Mouse (Mus musculus): ENCODE measurements at regions not wholly inside any gene's neighbourhood (a gene's known extent, or its start where the extent isn't known, plus 50 kb on each side); places are given as distances from the start of the nearest gene placed in this dataset.

GRCm38 (mm10) chr2:92525628-92526027 lies 65.3 kb upstream of the Slc35c1 start:
- Histone ChIP-seq H3K9ac (ENCODE audit: insufficient read depth, low read depth, low read length, poor library complexity, severe bottlenecking) (no peak overlapping the region), H3K4me1 (ENCODE audit: control insufficient read depth in 2 of 2, insufficient read depth in 2 of 2, low read length in 2 of 2, poor library complexity in 1 of 2) (peaks cover 0 to 5% of the 10 kb centered on the region in 2 experiments; a peak in 2 of 4 replicates), H3K9me3 (ENCODE audit: control insufficient read depth, insufficient read depth, low read depth, low read length) (no peaks in the 10 kb centered on the region), H3K4me3 (ENCODE audit: insufficient read depth in 1 of 2, low read depth in 1 of 2, low read length in 2 of 2, poor library complexity in 1 of 2, severe bottlenecking in 1 of 2) (no peak overlapping the region), H3K27ac (ENCODE audit: insufficient read depth, low read depth, low read length, poor library complexity, severe bottlenecking) (no peak overlapping the region), H3K36me3 (ENCODE audit: control insufficient read depth, insufficient read depth, low read length, poor library complexity, severe bottlenecking) (no peaks in the 10 kb centered on the region)
- in situ Hi-C loops (cut with MboI; ENCODE audit: low sequenced_read_pairs in 2 of 2, unreplicated experiment in 2 of 2): no loop called here
- DNase-seq (ENCODE audit: low read depth, low spot score): no peak
- no peak for TF ChIP-seq ZNF384 (IDR thresholded peaks at IDR 0.05; ENCODE audit: low read depth, low read length)
- no peak for TF ChIP-seq ZC3H11A (IDR thresholded peaks at IDR 0.05; ENCODE audit: borderline replicate concordance, low read depth, low read length)
- no peak for TF ChIP-seq MAFK (IDR thresholded peaks at IDR 0.05; ENCODE audit: insufficient read depth, low read depth, low read length)
- TF ChIP-seq HCFC1 (IDR thresholded peaks at IDR 0.05; ENCODE audit: borderline replicate concordance, insufficient read depth, low read length): no peak
- TF ChIP-seq CHD2 (IDR thresholded peaks at IDR 0.05; ENCODE audit: low read depth, low read length): no peak

- H3K9ac ChIP-seq (ENCODE audit: insufficient read depth, low read depth, low read length, poor library complexity, severe bottlenecking): no peak overlapping the region
- H3K9me3 ChIP-seq (ENCODE audit: control insufficient read depth, insufficient read depth, low read depth, low read length): no peaks in the 10 kb centered on the region
- DNase-seq (ENCODE audit: low read depth, low spot score): no peak
- no peak overlapping the region for H3K4me3 ChIP-seq (ENCODE audit: insufficient read depth in 1 of 2, low read depth in 1 of 2, low read length in 2 of 2, poor library complexity in 1 of 2, severe bottlenecking in 1 of 2)
- no peak overlapping the region for H3K27ac ChIP-seq (ENCODE audit: insufficient read depth, low read depth, low read length, poor library complexity, severe bottlenecking)
- TF ChIP-seq MAFK (IDR thresholded peaks at IDR 0.05; ENCODE audit: insufficient read depth, low read depth, low read length): no peak
- TF ChIP-seq ZC3H11A (IDR thresholded peaks at IDR 0.05; ENCODE audit: borderline replicate concordance, low read depth, low read length): no peak
- TF ChIP-seq CHD2 (IDR thresholded peaks at IDR 0.05; ENCODE audit: low read depth, low read length): no peak
- no peak for TF ChIP-seq HCFC1 (IDR thresholded peaks at IDR 0.05; ENCODE audit: borderline replicate concordance, insufficient read depth, low read length)
- no peak for TF ChIP-seq ZNF384 (IDR thresholded peaks at IDR 0.05; ENCODE audit: low read depth, low read length)
- H3K36me3 ChIP-seq (ENCODE audit: control insufficient read depth, insufficient read depth, low read length, poor library complexity, severe bottlenecking): no peaks in the 10 kb centered on the region
- H3K4me1 ChIP-seq (ENCODE audit: control insufficient read depth in 2 of 2, insufficient read depth in 2 of 2, low read length in 2 of 2, poor library complexity in 1 of 2): peaks cover 0 to 4% of the 10 kb centered on the region in 2 experiments; a peak in 2 of 4 replicates
- in situ Hi-C loops (cut with MboI; ENCODE audit: low sequenced_read_pairs in 2 of 2, unreplicated experiment in 2 of 2): no loop called here
Measured at GRCm38 (mm10) chr2:92525062-92525623, 64.8 kb upstream of the Slc35c1 start.

- in situ Hi-C loops (cut with MboI; ENCODE audit: low sequenced_read_pairs in 2 of 2, unreplicated experiment in 2 of 2): no loop called here
- H3K4me3 ChIP-seq (ENCODE audit: insufficient read depth in 1 of 2, low read depth in 1 of 2, low read length in 2 of 2, poor library complexity in 1 of 2, severe bottlenecking in 1 of 2): no peak overlapping the region
- H3K9me3 ChIP-seq (ENCODE audit: control insufficient read depth, insufficient read depth, low read depth, low read length): no peaks in the 10 kb centered on the region
- no peak overlapping the region for H3K27ac ChIP-seq (ENCODE audit: insufficient read depth, low read depth, low read length, poor library complexity, severe bottlenecking)
- no peaks in the 10 kb centered on the region for H3K36me3 ChIP-seq (ENCODE audit: control insufficient read depth, insufficient read depth, low read length, poor library complexity, severe bottlenecking)
- H3K4me1 ChIP-seq (ENCODE audit: control insufficient read depth in 2 of 2, insufficient read depth in 2 of 2, low read length in 2 of 2, poor library complexity in 1 of 2): no peaks in the 10 kb centered on the region; a peak in 1 of 4 replicates
- no peak for TF ChIP-seq HCFC1 (IDR thresholded peaks at IDR 0.05; ENCODE audit: borderline replicate concordance, insufficient read depth, low read length)
- no peak for TF ChIP-seq MAFK (IDR thresholded peaks at IDR 0.05; ENCODE audit: insufficient read depth, low read depth, low read length)
- TF ChIP-seq ZNF384 (IDR thresholded peaks at IDR 0.05; ENCODE audit: low read depth, low read length): no peak
- no peak for TF ChIP-seq CHD2 (IDR thresholded peaks at IDR 0.05; ENCODE audit: low read depth, low read length)
- no peak for TF ChIP-seq ZC3H11A (IDR thresholded peaks at IDR 0.05; ENCODE audit: borderline replicate concordance, low read depth, low read length)
- H3K9ac ChIP-seq (ENCODE audit: insufficient read depth, low read depth, low read length, poor library complexity, severe bottlenecking): no peak overlapping the region
- DNase-seq (ENCODE audit: low read depth, low spot score): no peak
Measured at GRCm38 (mm10) chr2:92524346-92524905, 64.1 kb upstream of the Slc35c1 start.

- no peak for DNase-seq (ENCODE audit: low read depth, low spot score)
Measured at GRCm38 (mm10) chr2:92523321-92523895, 63.1 kb upstream of the Slc35c1 start.

More at GRCm38 (mm10) chr2:92523321-92523895, 63.1 kb upstream of the Slc35c1 start:
- in situ Hi-C loops (cut with MboI; ENCODE audit: low sequenced_read_pairs in 2 of 2, unreplicated experiment in 2 of 2): no loop called here
- no peaks in the 10 kb centered on the region for H3K36me3 ChIP-seq (ENCODE audit: control insufficient read depth, insufficient read depth, low read length, poor library complexity, severe bottlenecking)
- TF ChIP-seq HCFC1 (IDR thresholded peaks at IDR 0.05; ENCODE audit: borderline replicate concordance, insufficient read depth, low read length) (no peak), MAFK (IDR thresholded peaks at IDR 0.05; ENCODE audit: insufficient read depth, low read depth, low read length) (no peak), ZNF384 (IDR thresholded peaks at IDR 0.05; ENCODE audit: low read depth, low read length) (no peak), CHD2 (IDR thresholded peaks at IDR 0.05; ENCODE audit: low read depth, low read length) (no peak), ZC3H11A (IDR thresholded peaks at IDR 0.05; ENCODE audit: borderline replicate concordance, low read depth, low read length) (no peak)
- no peaks in the 10 kb centered on the region; a peak in 1 of 4 replicates for H3K4me1 ChIP-seq (ENCODE audit: control insufficient read depth in 2 of 2, insufficient read depth in 2 of 2, low read length in 2 of 2, poor library complexity in 1 of 2)
- H3K9me3 ChIP-seq (ENCODE audit: control insufficient read depth, insufficient read depth, low read depth, low read length): no peaks in the 10 kb centered on the region
- H3K4me3 ChIP-seq (ENCODE audit: insufficient read depth in 1 of 2, low read depth in 1 of 2, low read length in 2 of 2, poor library complexity in 1 of 2, severe bottlenecking in 1 of 2): no peak overlapping the region
- no peak overlapping the region for H3K9ac ChIP-seq (ENCODE audit: insufficient read depth, low read depth, low read length, poor library complexity, severe bottlenecking)
- no peak overlapping the region for H3K27ac ChIP-seq (ENCODE audit: insufficient read depth, low read depth, low read length, poor library complexity, severe bottlenecking)
